Mouse (Mus musculus): ENCODE measurements around the gene Tnfrsf8.

DNA sequence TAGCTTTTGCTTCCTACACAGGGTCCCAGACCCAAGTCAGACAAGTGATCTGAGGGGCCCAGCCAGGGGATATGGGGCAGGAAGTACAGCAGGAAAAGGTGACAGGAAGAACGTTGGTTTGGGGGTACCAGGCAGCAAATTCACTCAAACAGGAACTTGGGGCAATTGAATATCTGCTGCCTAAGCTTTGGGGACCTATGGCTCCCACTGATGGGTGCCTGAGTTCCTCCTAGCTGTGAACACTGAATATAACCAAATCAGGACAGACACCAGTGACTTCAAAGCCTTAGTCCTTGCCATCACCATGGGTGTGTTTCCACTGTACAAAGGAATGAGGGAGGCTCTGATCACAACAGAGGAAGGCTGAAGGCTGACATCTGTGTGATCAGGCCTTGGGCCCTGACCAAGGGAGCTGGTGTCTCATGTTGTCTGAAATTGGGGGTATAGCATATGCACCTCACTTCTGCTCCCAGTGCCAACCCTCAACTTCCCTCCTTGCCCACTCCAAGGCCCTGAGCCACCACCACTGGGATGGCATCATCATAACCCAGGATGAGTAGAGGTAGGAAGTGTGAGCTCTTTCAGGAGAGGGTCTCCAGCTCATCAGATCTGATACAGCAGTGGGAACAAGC is 72.1 kb downstream of the Tnfrsf8 start:
- TF ChIP-seq POLR2A (IDR thresholded peaks at IDR 0.05; ENCODE audit: low read depth, low read length) (no peak), CTCF (IDR thresholded peaks at IDR 0.05; ENCODE audit: extremely low read depth, insufficient read depth, insufficient read length, insufficient replicate concordance) (no peak)
